Mouse (Mus musculus): ENCODE results near the gene Isoc2a. TPM values are rescaled to one million over a fixed set of nuclear protein-coding genes. Genes with fewer than 3 reads are reported as not detected.
A peak's percentile ranks its signal among the peaks of the same experiment; 100 is the strongest.

Isoc2a gene
- polyA plus RNA-seq, 1 experiment = 11.7 TPM

GRCm38 (mm10) chr7:4886680-4887079, 9.7 kb downstream of the Isoc2a start:
- Histone ChIP-seq H3K4me3 (ENCODE audit: insufficient read depth, low read length) (no peak overlapping the region), H3K4me1 (ENCODE audit: control insufficient read depth, insufficient read depth, low read length) (no peaks in the 10 kb centered on the region), H3K27ac (ENCODE audit: insufficient read depth, low read length) (no peak overlapping the region)
- no peak for TF ChIP-seq CTCF (IDR thresholded peaks at IDR 0.05; ENCODE audit: extremely low read depth, insufficient read depth, low read length)
- TF ChIP-seq POLR2A (IDR thresholded peaks at IDR 0.05; ENCODE audit: extremely low read depth, insufficient read depth, low read length) = no peak

GRCm38 (mm10) chr7:4895186-4895585, 18.2 kb downstream of the Isoc2a start:
- no peak overlapping the region for H3K4me3 ChIP-seq (ENCODE audit: insufficient read depth, low read length)
- no peak overlapping the region for H3K27ac ChIP-seq (ENCODE audit: insufficient read depth, low read length)
- TF ChIP-seq POLR2A (IDR thresholded peaks at IDR 0.05; ENCODE audit: extremely low read depth, insufficient read depth, low read length) (no peak), CTCF (IDR thresholded peaks at IDR 0.05; ENCODE audit: extremely low read depth, insufficient read depth, low read length) (no peak)
- H3K4me1 ChIP-seq (ENCODE audit: control insufficient read depth, insufficient read depth, low read length) = no peaks in the 10 kb centered on the region

GRCm38 (mm10) chr7:4898851-4899648, 22.1 kb downstream of the Isoc2a start:
- no peak overlapping the region for H3K27ac ChIP-seq (ENCODE audit: insufficient read depth, low read length)
- H3K4me1 ChIP-seq (ENCODE audit: control insufficient read depth, insufficient read depth, low read length) = peaks cover 2% of the 10 kb centered on the region
- peak overlapping the region; percentile 10; the same call in 1 of the 2 replicates for H3K4me3 ChIP-seq (ENCODE audit: insufficient read depth, low read length)
- TF ChIP-seq CTCF (IDR thresholded peaks at IDR 0.05; ENCODE audit: extremely low read depth, insufficient read depth, low read length) = no peak
- no peak for TF ChIP-seq POLR2A (IDR thresholded peaks at IDR 0.05; ENCODE audit: extremely low read depth, insufficient read depth, low read length)

DNA sequence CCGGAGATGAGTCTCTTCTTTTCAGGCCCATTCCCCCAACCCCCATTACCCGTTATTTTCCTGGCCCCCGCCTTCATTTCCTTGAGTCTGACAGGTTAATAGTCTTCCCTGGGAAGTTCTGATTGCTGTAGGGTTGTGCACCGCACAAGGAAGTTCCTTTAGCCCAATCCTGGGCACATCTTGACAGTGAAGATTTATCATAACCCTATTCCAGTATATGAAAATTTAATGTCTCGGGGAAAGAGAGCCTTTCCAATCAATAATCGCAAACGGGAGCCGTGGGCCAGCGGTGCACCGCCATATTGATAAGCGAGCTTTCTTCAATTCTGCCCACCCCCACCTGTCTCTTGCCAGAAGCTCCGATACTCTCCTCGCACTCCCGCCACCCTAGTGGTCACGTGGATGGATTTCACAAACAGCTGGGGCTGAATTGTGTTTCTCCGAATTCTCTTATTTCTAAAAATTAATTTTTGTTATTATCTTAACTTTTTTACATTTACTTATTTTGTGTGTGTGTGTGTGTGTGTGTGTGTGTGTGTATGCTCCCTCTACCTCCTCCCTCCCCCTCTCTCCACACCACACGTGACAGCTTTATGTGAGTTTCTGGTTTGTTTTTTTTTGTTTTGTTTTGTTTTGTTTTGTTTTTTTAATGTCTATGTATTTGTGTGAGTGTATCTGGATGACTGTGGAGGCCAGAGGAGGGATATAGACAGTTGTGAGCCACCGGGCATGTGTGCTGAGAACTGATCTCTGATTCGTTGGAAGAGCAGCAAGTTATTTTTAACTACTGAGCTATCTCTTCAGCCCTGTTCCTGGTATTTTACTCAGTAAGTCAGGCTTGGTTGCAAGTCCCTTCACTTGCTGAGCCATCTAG, 22.9 kb downstream of the Isoc2a start:
- peaks cover 2% of the 10 kb centered on the region for H3K4me1 ChIP-seq (ENCODE audit: control insufficient read depth, insufficient read depth, low read length)
- TF ChIP-seq POLR2A (IDR thresholded peaks at IDR 0.05; ENCODE audit: extremely low read depth, insufficient read depth, low read length) (no peak), CTCF (IDR thresholded peaks at IDR 0.05; ENCODE audit: extremely low read depth, insufficient read depth, low read length) (no peak)
- H3K27ac ChIP-seq (ENCODE audit: insufficient read depth, low read length) = no peak overlapping the region
- H3K4me3 ChIP-seq (ENCODE audit: insufficient read depth, low read length) = peak overlapping the region; percentile 10

- no peak for TF ChIP-seq CTCF (IDR thresholded peaks at IDR 0.05; ENCODE audit: extremely low read depth, insufficient read depth, low read length)
- H3K27ac ChIP-seq (ENCODE audit: insufficient read depth, low read length) = no peak overlapping the region
- H3K4me3 ChIP-seq (ENCODE audit: insufficient read depth, low read length) = peak overlapping the region; percentile 10
- peaks cover 2% of the 10 kb centered on the region for H3K4me1 ChIP-seq (ENCODE audit: control insufficient read depth, insufficient read depth, low read length)
Observed at GRCm38 (mm10) chr7:4900523-4900851, 23.5 kb downstream of the Isoc2a start.

DNA sequence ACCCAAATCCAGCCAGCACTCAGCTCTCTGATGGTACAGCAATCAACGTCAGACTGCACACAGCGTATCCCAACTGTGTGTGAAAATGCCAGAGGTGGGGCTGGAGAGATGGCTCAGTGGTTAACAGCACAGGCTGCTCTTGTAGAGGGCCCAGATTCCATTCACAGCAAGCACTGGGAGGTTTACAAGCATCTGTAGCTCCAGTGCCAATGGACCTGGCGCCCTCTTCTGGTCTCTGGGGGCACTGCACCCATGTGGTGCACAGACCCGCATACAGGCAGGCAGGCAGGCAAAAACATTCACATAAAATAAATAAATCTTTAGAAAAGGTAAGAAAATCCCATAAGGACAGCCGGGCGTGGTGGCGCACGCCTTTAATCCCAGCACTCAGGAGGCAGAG, 24.2 kb downstream of the Isoc2a start:
- TF ChIP-seq POLR2A (IDR thresholded peaks at IDR 0.05; ENCODE audit: extremely low read depth, insufficient read depth, low read length) = no peak
- 0 out of 2 replicates have a peak, but pooled peaks have one; percentile 22 for TF ChIP-seq CTCF (IDR thresholded peaks at IDR 0.05; ENCODE audit: extremely low read depth, insufficient read depth, low read length)
- Histone ChIP-seq H3K27ac (ENCODE audit: insufficient read depth, low read length) (no peak overlapping the region), H3K4me3 (ENCODE audit: insufficient read depth, low read length) (no peak overlapping the region)

DNA sequence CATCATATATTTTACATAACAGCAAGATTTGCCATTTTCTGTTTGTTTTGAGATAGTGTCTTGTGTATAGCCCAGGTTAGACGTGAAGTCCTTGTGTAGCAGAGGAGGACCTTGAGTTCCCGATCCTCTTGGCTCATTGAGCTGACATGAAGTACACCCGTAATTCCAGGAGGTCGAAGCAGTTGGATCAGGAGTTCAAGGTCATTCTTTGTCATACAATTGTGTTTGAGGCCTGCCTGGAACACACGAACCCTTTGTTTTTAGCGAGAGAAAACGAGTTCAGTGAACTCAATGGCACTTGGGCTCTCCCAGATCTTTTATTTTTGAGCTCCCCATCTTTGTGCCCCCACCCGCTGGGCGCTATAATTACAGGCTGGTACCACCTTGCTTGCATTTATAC, 25.5 kb downstream of the Isoc2a start:
- TF ChIP-seq POLR2A (IDR thresholded peaks at IDR 0.05; ENCODE audit: extremely low read depth, insufficient read depth, low read length) (no peak), CTCF (IDR thresholded peaks at IDR 0.05; ENCODE audit: extremely low read depth, insufficient read depth, low read length) (no peak)
- Histone ChIP-seq H3K27ac (ENCODE audit: insufficient read depth, low read length) (no peak overlapping the region), H3K4me1 (ENCODE audit: control insufficient read depth, insufficient read depth, low read length) (peaks cover 2% of the 10 kb centered on the region), H3K4me3 (ENCODE audit: insufficient read depth, low read length) (no peak overlapping the region)

More for the DNA sequence above, 24.2 kb downstream of the Isoc2a start:
- H3K4me1 ChIP-seq (ENCODE audit: control insufficient read depth, insufficient read depth, low read length) = peaks cover 2% of the 10 kb centered on the region

DNA sequence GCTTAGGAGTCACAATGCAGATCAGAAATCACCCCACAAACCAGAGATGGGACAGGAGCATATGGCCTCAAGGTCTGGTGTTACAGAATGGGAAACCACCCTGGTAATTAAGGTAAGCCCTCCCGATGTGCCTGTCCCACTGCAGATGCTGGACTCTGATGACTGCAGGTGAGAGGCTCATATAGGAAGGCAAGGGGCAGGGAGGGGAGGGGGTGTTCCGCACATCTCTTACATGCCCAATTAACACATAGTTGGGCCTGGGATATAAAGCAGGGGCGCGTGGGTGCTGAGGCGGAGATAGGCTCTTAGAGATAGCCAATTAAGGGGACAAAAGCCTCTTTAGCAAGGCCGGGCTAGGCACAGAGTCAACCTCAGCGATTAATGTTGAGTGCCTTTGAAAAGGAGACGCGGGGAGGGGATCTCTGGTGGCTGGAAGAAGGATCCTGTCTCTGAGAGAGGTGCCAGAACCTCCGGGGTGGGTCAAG, 29.6 kb downstream of the Isoc2a start, which contains the start of gene Gm36210:
Gm36210 (minus strand) TSS at position 51 of the 485 bp plus-strand sequence.
- Histone ChIP-seq H3K4me3 (ENCODE audit: insufficient read depth, low read length) (no peak within 1 kb of the TSS), H3K27ac (ENCODE audit: insufficient read depth, low read length) (no peak within 1 kb of the TSS), H3K4me1 (ENCODE audit: control insufficient read depth, insufficient read depth, low read length) (no peaks in the 10 kb centered on the region)
- TF ChIP-seq CTCF (IDR thresholded peaks at IDR 0.05; ENCODE audit: extremely low read depth, insufficient read depth, low read length) (no peak), POLR2A (IDR thresholded peaks at IDR 0.05; ENCODE audit: extremely low read depth, insufficient read depth, low read length) (no peak)

DNA sequence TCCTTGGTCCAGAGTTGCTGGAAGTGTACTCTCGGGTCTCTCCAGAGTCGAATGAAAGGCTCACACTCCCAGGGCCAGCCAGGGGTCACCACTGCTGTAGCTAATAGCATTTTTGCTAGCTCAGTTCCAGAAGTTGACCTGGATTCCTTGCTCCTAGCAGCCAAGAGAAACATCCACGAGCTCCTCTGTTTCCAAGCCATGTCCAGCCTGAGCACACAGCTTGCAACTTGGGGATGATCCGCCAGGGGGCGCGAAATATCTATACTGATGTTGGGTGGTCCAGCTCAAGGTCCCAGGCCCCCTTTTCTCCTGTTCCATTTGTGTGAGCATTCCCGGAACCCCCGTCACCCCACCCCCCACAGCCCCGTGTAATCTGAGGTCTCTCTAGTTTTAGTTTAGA, 34.6 kb downstream of the Isoc2a start:
- TF ChIP-seq CTCF (IDR thresholded peaks at IDR 0.05; ENCODE audit: extremely low read depth, insufficient read depth, low read length) (peak; percentile 46), POLR2A (IDR thresholded peaks at IDR 0.05; ENCODE audit: extremely low read depth, insufficient read depth, low read length) (no peak)
- Histone ChIP-seq H3K4me3 (ENCODE audit: insufficient read depth, low read length) (no peak overlapping the region), H3K27ac (ENCODE audit: insufficient read depth, low read length) (no peak overlapping the region), H3K4me1 (ENCODE audit: control insufficient read depth, insufficient read depth, low read length) (peaks cover 6% of the 10 kb centered on the region; the same call in 1 of the 2 replicates)

Data from cortical plate, adult 2 months (tissue).